Mouse (Mus musculus): Measurements from ENCODE around the gene Fbxo6. TPM values are rescaled to one million over a fixed set of nuclear protein-coding genes. Genes with fewer than 3 reads are reported as not detected.

The Fbxo6 gene
- polyA plus RNA-seq, 1 experiment from 2014 or later = 19.2 TPM

Small RNA genes lying within 50 kb of the gene (microRNA-seq; reads per million reads assigned to microRNA genes)
- gene Mir7022 = not detected

Other genes starting within 250 kb of the Fbxo6 start
- gene Mfn2, start 247.4 kb downstream of the Fbxo6 start, polyA plus RNA-seq (2014; fragmentation: Nextera tagmentation; extraction: Ambion mirVana) = 12.1 and 31.0 TPM in 2 replicates
- 28.5 and 40.7 TPM in 2 replicates for gene Plod1, start 215.4 kb downstream of the Fbxo6 start, polyA plus RNA-seq (2014; fragmentation: Nextera tagmentation; extraction: Ambion mirVana)
- 19.0 and 22.1 TPM in 2 replicates for gene 2510039O18Rik, start 211.2 kb downstream of the Fbxo6 start, polyA plus RNA-seq (2014; fragmentation: Nextera tagmentation; extraction: Ambion mirVana)
- not detected in 2 replicates for gene Nppb, start 166.4 kb downstream of the Fbxo6 start, polyA plus RNA-seq (2014; fragmentation: Nextera tagmentation; extraction: Ambion mirVana)
- 0.45 TPM in 1 of 2 replicates, not detected in the other for gene Nppa, start 151.4 kb downstream of the Fbxo6 start, polyA plus RNA-seq (2014; fragmentation: Nextera tagmentation; extraction: Ambion mirVana)
- 4.0 and 6.0 TPM in 2 replicates for gene Clcn6, start 113.3 kb downstream of the Fbxo6 start, polyA plus RNA-seq (2014; fragmentation: Nextera tagmentation; extraction: Ambion mirVana)
- 11.8 and 19.7 TPM in 2 replicates for gene Mthfr, start 113.1 kb downstream of the Fbxo6 start, polyA plus RNA-seq (2014; fragmentation: Nextera tagmentation; extraction: Ambion mirVana)
- 17.4 and 22.8 TPM in 2 replicates for gene Agtrap, start 64.1 kb downstream of the Fbxo6 start, polyA plus RNA-seq (2014; fragmentation: Nextera tagmentation; extraction: Ambion mirVana)
- 81.1 and 99.0 TPM in 2 replicates for gene Mad2l2, start 21.8 kb downstream of the Fbxo6 start, polyA plus RNA-seq (2014; fragmentation: Nextera tagmentation; extraction: Ambion mirVana)
- gene Draxin, start 21.4 kb downstream of the Fbxo6 start, polyA plus RNA-seq (2014; fragmentation: Nextera tagmentation; extraction: Ambion mirVana) = 0.43 and 0.80 TPM in 2 replicates
- gene Fbxo44, start 8.3 kb upstream of the Fbxo6 start, polyA plus RNA-seq (2014; fragmentation: Nextera tagmentation; extraction: Ambion mirVana) = 10.8 and 13.2 TPM in 2 replicates
- gene Fbxo2, start 8.5 kb upstream of the Fbxo6 start, polyA plus RNA-seq (2014; fragmentation: Nextera tagmentation; extraction: Ambion mirVana) = 1.5 and 1.9 TPM in 2 replicates
- 0.14 and 0.34 TPM in 2 replicates for gene Disp3, start 135.8 kb upstream of the Fbxo6 start, polyA plus RNA-seq (2014; fragmentation: Nextera tagmentation; extraction: Ambion mirVana)

All from kidney, embryonic 14.5 days (tissue).